Mouse (Mus musculus) natural killer cell, adult 2 months (primary cell): ENCODE measurements around the gene Dync1h1.
"Not testable (repeated sequence)": the region's sequence is repeated elsewhere in the genome, so short reads cannot be mapped to it uniquely, and the experiment has no call there.

ENCODE experiments used
- DNase-seq, 2 experiments: peaks; one replicate each; pipeline ENCODE4 v3.0.0; 2022; ENCODE audit warnings: low spot score in 2 of 2

Dync1h1 gene

GRCm38 (mm10) chr12:110606161-110606560 lies 4.9 kb downstream of the Dync1h1 start:
- no peak for DNase-seq

GRCm38 (mm10) chr12:110606676-110607075 lies 5.4 kb downstream of the Dync1h1 start:
- no peak for DNase-seq

- DNase-seq = no peak
Observed at GRCm38 (mm10) chr12:110608460-110609152, 7.4 kb downstream of the Dync1h1 start.

- no peak for DNase-seq
Observed at GRCm38 (mm10) chr12:110609153-110609497, 7.9 kb downstream of the Dync1h1 start.

- DNase-seq = no peak
Observed at GRCm38 (mm10) chr12:110610713-110611112, 9.5 kb downstream of the Dync1h1 start.

GRCm38 (mm10) chr12:110630056-110630455 lies 28.8 kb downstream of the Dync1h1 start:
- no peak for DNase-seq

- no peak for DNase-seq
Observed at GRCm38 (mm10) chr12:110636293-110636692, 35.0 kb downstream of the Dync1h1 start.

- DNase-seq = no peak
Observed at GRCm38 (mm10) chr12:110637507-110638114, 36.4 kb downstream of the Dync1h1 start.

- DNase-seq = no peak
Observed at GRCm38 (mm10) chr12:110650241-110650641, 49.0 kb downstream of the Dync1h1 start.

- DNase-seq = no peak
Observed at GRCm38 (mm10) chr12:110651464-110651863, 50.2 kb downstream of the Dync1h1 start.

- no peak for DNase-seq
Observed at GRCm38 (mm10) chr12:110661746-110662145, 60.5 kb downstream of the Dync1h1 start.

GRCm38 (mm10) chr12:110667466-110668077 lies 66.3 kb downstream of the Dync1h1 start:
- DNase-seq = no peak

GRCm38 (mm10) chr12:110674243-110674642 lies 73.0 kb downstream of the Dync1h1 start:
- peak in 1 of 2 experiments; percentile 19 for DNase-seq

GRCm38 (mm10) chr12:110681191-110681590 lies 79.9 kb downstream of the Dync1h1 start:
- DNase-seq = no peak

- DNase-seq = no peak
Observed at GRCm38 (mm10) chr12:110681878-110682277, 80.6 kb downstream of the Dync1h1 start.

- DNase-seq = no peak
Observed at GRCm38 (mm10) chr12:110682561-110683299, 81.5 kb downstream of the Dync1h1 start, which contains the start of gene 1700001K19Rik. TSS of gene 1700001K19Rik (minus strand) at chr12:110682619.

GRCm38 (mm10) chr12:110683580-110683979 lies 82.3 kb downstream of the Dync1h1 start:
- DNase-seq = no peak

GRCm38 (mm10) chr12:110687894-110688734 lies 86.9 kb downstream of the Dync1h1 start:
- DNase-seq = no peak

- not testable (repeated sequence) for DNase-seq
Observed at GRCm38 (mm10) chr12:110688921-110689320, 87.7 kb downstream of the Dync1h1 start.

GRCm38 (mm10) chr12:110689919-110690643 lies 88.8 kb downstream of the Dync1h1 start:
- DNase-seq = no peak

- DNase-seq = not testable (repeated sequence)
Observed at GRCm38 (mm10) chr12:110693378-110693777, 92.1 kb downstream of the Dync1h1 start.
